Mouse (Mus musculus) heart, adult 8-10 months (tissue): ENCODE measurements around the gene Ubtf. TPM values are rescaled to one million over a fixed set of nuclear protein-coding genes. Genes with fewer than 3 reads are reported as not detected.
"Not testable (repeated sequence)": the region's sequence is repeated elsewhere in the genome, so short reads cannot be mapped to it uniquely, and the experiment has no call there.

Experiments
- DNase-seq: peaks from one replicate; pipeline ENCODE4 v3.0.0; 2022; ENCODE audit warnings: low spot score
- total RNA-seq, 4 experiments: library from RNA; stranded (reverse); gene quantifications; 2 replicates each; pipeline ENCODE4 v1.2.4; 2022

The Ubtf gene
- 10 to 100 TPM; 48.6 to 59.7 (median 52.1) TPM for total RNA-seq

- DNase-seq, result peak; percentile 77
These were observed at the start of gene Ubtf for GRCm38 (mm10) chr11:102319410-102319792. Gene Ubtf, minus strand, starts transcription at chr11:102319742.

- no peak for DNase-seq
These were observed 49.7 kb upstream of the Ubtf start for GRCm38 (mm10) chr11:102369263-102369662.

- DNase-seq, result no peak
These were observed 48.8 kb upstream of the Ubtf start for GRCm38 (mm10) chr11:102368347-102368746.

GRCm38 (mm10) chr11:102367504-102368280 lies 48.1 kb upstream of the Ubtf start:
- no peak for DNase-seq

- DNase-seq, result not testable (repeated sequence)
These were observed 46.6 kb upstream of the Ubtf start, which contains the start of gene Slc4a1 for GRCm38 (mm10) chr11:102366103-102366502. Gene Slc4a1, minus strand, starts transcription at chr11:102366203.

- no peak for DNase-seq
These were observed 46.2 kb upstream of the Ubtf start for GRCm38 (mm10) chr11:102365699-102366098.

- no peak for DNase-seq
These were observed 45.2 kb upstream of the Ubtf start for GRCm38 (mm10) chr11:102364570-102365371.

GRCm38 (mm10) chr11:102363623-102364022 lies 44.1 kb upstream of the Ubtf start:
- no peak for DNase-seq

GRCm38 (mm10) chr11:102361776-102362495 lies 42.4 kb upstream of the Ubtf start:
- no peak for DNase-seq

- DNase-seq, result no peak
These were observed 38.8 kb upstream of the Ubtf start for GRCm38 (mm10) chr11:102358365-102358764.

GRCm38 (mm10) chr11:102356636-102357350 lies 37.3 kb upstream of the Ubtf start:
- no peak for DNase-seq

- no peak for DNase-seq
These were observed 36.6 kb upstream of the Ubtf start for GRCm38 (mm10) chr11:102356190-102356589.

GRCm38 (mm10) chr11:102355501-102355900 lies 36.0 kb upstream of the Ubtf start:
- DNase-seq, result no peak

GRCm38 (mm10) chr11:102353021-102353431 lies 33.5 kb upstream of the Ubtf start:
- no peak for DNase-seq

GRCm38 (mm10) chr11:102352378-102352777 lies 32.8 kb upstream of the Ubtf start:
- no peak for DNase-seq

- DNase-seq, result no peak
These were observed 31.5 kb upstream of the Ubtf start for GRCm38 (mm10) chr11:102350981-102351523.

- DNase-seq, result no peak
These were observed 30.9 kb upstream of the Ubtf start for GRCm38 (mm10) chr11:102350416-102350815.

- no peak for DNase-seq
These were observed 29.8 kb upstream of the Ubtf start for GRCm38 (mm10) chr11:102349189-102349954.

GRCm38 (mm10) chr11:102348771-102349170 lies 29.2 kb upstream of the Ubtf start:
- no peak for DNase-seq

GRCm38 (mm10) chr11:102348101-102348585 lies 28.6 kb upstream of the Ubtf start:
- DNase-seq, result no peak
